Mouse (Mus musculus) NIH3T3 (cell line): Measurements from ENCODE around the gene Cd47.

Source experiments
- DNase-seq: peaks from one replicate; pipeline ENCODE4 v3.0.0-alpha.2; 2012; ENCODE audit warnings: low read depth

The Cd47 gene

DNA sequence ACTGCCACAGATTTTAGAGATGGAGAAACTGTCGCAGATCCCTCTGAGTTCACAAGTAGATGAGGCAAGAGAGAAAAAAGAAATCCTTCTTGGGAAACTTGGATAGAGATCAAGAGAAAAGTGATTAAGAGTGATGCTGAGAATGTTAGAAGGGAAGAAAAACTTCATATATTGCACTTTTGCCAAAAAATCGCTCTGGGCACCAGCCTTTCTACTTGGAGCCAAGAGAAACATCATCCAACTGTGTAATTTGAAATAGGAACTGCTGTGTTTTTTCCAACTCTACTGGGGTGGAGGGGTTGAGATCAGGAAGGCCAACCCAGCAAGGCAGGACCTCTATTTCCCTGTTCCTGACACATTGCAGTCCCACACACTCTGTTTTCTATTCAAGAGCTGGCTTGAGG, 151.0 kb downstream of the Cd47 start:
- DNase-seq, result peak; percentile 86

DNA sequence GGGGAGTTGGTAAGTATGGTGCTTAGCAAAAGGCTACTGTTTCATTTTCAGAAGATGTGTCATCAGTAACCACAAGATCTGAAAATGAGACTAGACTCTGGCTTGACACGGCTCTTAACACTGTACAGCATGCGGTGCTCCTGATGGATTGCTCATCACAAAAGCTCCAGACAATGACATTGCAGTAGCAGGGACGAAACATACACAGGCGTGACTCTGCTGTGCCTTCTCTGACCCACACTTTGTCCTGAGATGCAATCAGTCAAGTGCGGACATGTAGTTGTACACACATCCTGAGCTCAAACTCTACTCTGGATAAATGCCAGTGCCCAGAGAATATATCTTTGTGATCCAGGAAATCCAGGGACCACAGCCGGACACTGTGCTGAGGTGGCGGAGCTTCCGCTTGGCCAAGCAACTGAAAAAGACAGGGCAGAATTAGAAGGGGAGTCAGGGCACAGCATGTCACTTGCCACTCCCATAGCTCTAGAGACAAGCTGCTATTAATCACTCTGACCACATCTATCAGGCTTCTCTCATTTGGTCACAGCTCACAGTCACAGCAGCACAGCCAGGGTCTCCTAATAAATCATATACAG, 151.7 kb downstream of the Cd47 start:
- peak; percentile 43 for DNase-seq

GRCm38 (mm10) chr16:49953817-49954216, 153.5 kb downstream of the Cd47 start:
- DNase-seq, result no peak

- DNase-seq, result no peak
Observed at GRCm38 (mm10) chr16:49954909-49955308, 154.6 kb downstream of the Cd47 start.

GRCm38 (mm10) chr16:49955325-49955724, 155.0 kb downstream of the Cd47 start:
- DNase-seq, result no peak

GRCm38 (mm10) chr16:49955952-49956351, 155.6 kb downstream of the Cd47 start:
- DNase-seq, result no peak

DNA sequence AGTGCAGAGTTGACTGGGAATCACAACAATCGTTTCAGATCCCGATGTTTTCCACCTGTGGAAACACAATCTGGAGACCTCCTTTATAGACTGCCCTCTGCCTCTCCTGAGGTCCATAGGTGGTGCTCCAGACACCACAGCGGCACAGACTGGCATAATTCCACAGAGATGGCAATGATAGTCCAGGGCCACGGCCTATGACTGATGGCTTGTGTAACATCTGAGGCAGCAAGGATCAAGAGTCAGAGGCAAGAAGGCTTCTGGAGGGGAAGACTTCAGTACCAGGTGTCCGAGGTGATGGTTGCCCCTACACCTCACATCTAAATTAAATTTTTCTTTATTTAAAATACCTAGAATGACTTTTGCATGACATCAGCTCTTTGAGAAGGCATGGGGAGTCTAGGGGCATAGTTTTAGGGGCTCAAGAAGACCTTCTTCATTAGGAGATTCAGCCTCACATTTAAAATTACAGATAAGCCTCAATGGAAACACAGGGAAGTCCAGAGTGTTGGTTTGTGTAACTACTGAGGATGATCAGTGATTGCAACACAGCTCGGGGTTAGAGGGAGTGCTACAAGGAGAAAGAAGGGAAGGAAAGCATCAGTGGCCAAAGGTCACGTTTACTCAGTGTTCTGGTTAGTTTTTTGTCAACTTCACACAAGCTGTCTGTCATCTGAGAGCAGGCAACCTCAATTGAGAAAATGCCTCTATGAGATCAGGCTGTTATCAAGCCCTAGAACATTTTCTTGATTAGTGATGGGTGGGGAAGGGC, 156.4 kb downstream of the Cd47 start:
- no peak for DNase-seq

- DNase-seq, result no peak
Observed at GRCm38 (mm10) chr16:49958900-49959436, 158.6 kb downstream of the Cd47 start.

DNA sequence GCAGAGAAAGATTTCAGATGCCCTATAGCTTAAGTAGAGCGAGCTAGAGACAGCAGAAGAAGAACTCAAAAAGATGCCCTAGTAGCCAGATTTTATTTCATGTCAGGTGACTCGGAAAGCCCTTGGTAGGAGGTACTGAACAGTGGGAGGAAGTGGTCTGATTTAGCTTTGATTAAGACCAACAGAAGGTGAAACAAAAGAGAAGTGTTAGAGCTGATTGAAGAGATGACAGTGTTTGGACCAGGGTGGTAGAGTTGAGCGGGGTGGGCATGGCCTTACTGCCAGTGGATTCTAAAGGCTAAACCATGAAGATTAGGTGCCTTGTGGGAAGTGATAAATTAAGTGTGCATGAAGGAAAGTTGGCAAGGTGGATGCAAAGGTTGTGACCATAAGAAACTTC, 162.0 kb downstream of the Cd47 start:
- DNase-seq, result no peak

GRCm38 (mm10) chr16:49964321-49964986, 164.1 kb downstream of the Cd47 start:
- no peak for DNase-seq
